Mouse (Mus musculus): ENCODE results near the gene Trpc3.

GRCm38 (mm10) chr3:36612687-36613086 lies 77.3 kb downstream of the Trpc3 start:
- TF ChIP-seq CTCF (conservative IDR thresholded peaks at IDR 0.05; ENCODE audit: low read length) (no peak), NANOG (IDR thresholded peaks at IDR 0.05; ENCODE audit: borderline replicate concordance, low read length) (no peak)
